8 mouse cellular contexts compared by ENCODE assay signal in the genomic region with DNA sequence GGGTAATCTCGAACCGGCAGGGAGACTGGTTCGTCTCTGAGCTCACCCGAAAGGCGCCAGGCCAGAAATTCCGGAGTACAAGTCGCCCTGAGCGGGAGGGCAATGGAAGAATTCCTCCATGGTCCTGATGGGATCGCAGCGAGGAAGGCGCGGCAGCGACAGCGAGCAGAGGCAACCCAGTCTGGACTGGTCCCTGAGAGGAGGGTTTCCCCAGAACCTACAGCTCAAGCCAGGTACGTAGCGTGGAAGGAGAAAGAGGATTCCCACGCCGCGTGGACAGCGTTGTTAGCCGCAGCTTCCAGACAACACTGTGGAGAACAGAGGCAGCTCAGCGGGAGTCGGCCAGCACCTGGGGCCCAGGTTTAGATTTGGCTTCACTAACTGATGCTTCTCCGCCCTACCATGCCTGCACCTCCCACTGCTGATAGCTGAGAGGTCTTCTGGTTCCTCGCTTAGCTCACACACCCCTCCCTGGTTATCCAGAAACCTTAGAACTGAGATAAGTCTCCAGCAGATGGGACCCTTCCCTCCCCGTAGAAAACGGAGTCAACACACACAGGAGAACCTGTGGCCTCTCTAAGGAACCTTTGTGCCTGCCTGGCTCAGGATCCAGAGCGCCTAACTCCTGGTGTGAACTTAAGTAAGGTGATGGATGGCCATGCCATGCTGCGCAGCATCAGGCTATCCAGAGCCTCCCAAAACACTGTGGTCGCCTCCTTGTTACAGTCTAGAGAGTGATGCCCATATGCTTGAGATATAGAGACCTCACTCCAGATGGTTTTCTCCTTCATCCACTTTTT. TPM values are rescaled to one million over a fixed set of nuclear protein-coding genes. Genes with fewer than 3 reads are reported as not detected.
A peak's percentile ranks its signal among the peaks of the same experiment; 100 is the strongest.
DNase-seq lines count a peak whose midpoint lies in the region; ATAC-seq and TF ChIP-seq lines count a peak whose summit lies in the region.
"Had no signal": no experiment of that assay in that cellular context is flagged by ENCODE, and none has a peak within 500 bp of the region (broad histone marks: within the 10 kb centered on the region; RNA-seq: fewer than 3 reads in every experiment).

No protein-coding gene starts in this region.

- H3K36me3 ChIP-seq in embryonic facial prominence, embryonic 13.5 days: no peaks in the 10 kb centered on the region
- H3K36me3 ChIP-seq in hindbrain, postnatal 0 days (ENCODE audit: insufficient read depth, low read length): no peaks in the 10 kb centered on the region
- H3K36me3 ChIP-seq in liver, embryonic 11.5 days (ENCODE audit: control insufficient read depth, insufficient read depth, low read length): no peaks in the 10 kb centered on the region

- H3K9ac ChIP-seq in embryonic facial prominence, embryonic 13.5 days: peak overlapping the region; percentile 68
- H3K9ac ChIP-seq in hindbrain, postnatal 0 days (replicated peaks; ENCODE audit: low read length): peak overlapping the region; percentile 71
- H3K9ac ChIP-seq in liver, embryonic 11.5 days (ENCODE audit: low read depth, low read length): no peak overlapping the region

- peak overlapping the region; percentile 64 for H3K4me3 ChIP-seq in embryonic facial prominence, embryonic 13.5 days
- peak overlapping the region; percentile 73 for H3K4me3 ChIP-seq in hindbrain, postnatal 0 days (ENCODE audit: low read length)
- H3K4me3 ChIP-seq in liver, embryonic 11.5 days (ENCODE audit: low read depth, low read length): peak overlapping the region; percentile 51

- 0 out of 2 replicates have a peak, but pooled peaks cover 13% of the 10 kb centered on the region for H3K4me1 ChIP-seq in embryonic facial prominence, embryonic 13.5 days
- H3K4me1 ChIP-seq in hindbrain, postnatal 0 days (ENCODE audit: insufficient read depth, low read length): no peaks in the 10 kb centered on the region
- no peaks in the 10 kb centered on the region for H3K4me1 ChIP-seq in liver, embryonic 11.5 days (replicated peaks; ENCODE audit: control insufficient read depth, insufficient read depth, low read length)

- no peak for TF ChIP-seq CTCF in hindbrain, postnatal 0 days (IDR thresholded peaks at IDR 0.05; ENCODE audit: low read depth)

- H3K27me3 ChIP-seq in embryonic facial prominence, embryonic 13.5 days: peaks cover 32% of the 10 kb centered on the region
- no peaks in the 10 kb centered on the region for H3K27me3 ChIP-seq in hindbrain, postnatal 0 days (ENCODE audit: insufficient read depth, low read length)
- peaks cover 19% of the 10 kb centered on the region for H3K27me3 ChIP-seq in liver, embryonic 11.5 days (replicated peaks; ENCODE audit: control insufficient read depth, insufficient read depth, low read length)

- 2% methylated on average over 30 of the region's 30 CpGs for WGBS in embryonic facial prominence, embryonic 13.5 days
- 1% methylated on average over 30 of the region's 30 CpGs for WGBS in hindbrain, postnatal 0 days
- WGBS in liver, embryonic 11.5 days: 4% methylated on average over 30 of the region's 30 CpGs

- H3K27ac ChIP-seq in embryonic facial prominence, embryonic 13.5 days: no peak overlapping the region
- peak overlapping the region; percentile 82 for H3K27ac ChIP-seq in hindbrain, postnatal 0 days
- H3K27ac ChIP-seq in liver, embryonic 11.5 days (ENCODE audit: low read depth, low read length): no peak overlapping the region

- peak; percentile 20 for DNase-seq in urinary bladder, adult 2 months (ENCODE audit: low spot score)
- DNase-seq in urinary bladder, postnatal 36 days (ENCODE audit: low spot score in 2 of 2): no peak
- DNase-seq in hindbrain, postnatal 0 days (ENCODE audit: low spot score): peak; percentile 59
- DNase-seq in liver, embryonic 11.5 days (ENCODE audit: low spot score): peak; percentile 34
- peak; percentile 44 for DNase-seq in right cerebral cortex, postnatal 25 days
- no peak for DNase-seq in thymus, postnatal 25 days

- H3K4me2 ChIP-seq in embryonic facial prominence, embryonic 13.5 days: peak overlapping the region; percentile 99
- H3K4me2 ChIP-seq in hindbrain, postnatal 0 days (ENCODE audit: low read depth, low read length): peak overlapping the region; percentile 94
- peak overlapping the region; percentile 79 for H3K4me2 ChIP-seq in liver, embryonic 11.5 days

- ATAC-seq in embryonic facial prominence, embryonic 13.5 days (ENCODE audit: insufficient number of reproducible peaks, insufficient read depth, low FRiP score, low TSS enrichment, low read depth): peak; percentile 32; the same call in 1 of the 2 replicates
- peak; percentile 66 for ATAC-seq in hindbrain, postnatal 0 days
- ATAC-seq in liver, embryonic 11.5 days (replicated peaks; ENCODE audit: low FRiP score): peak; percentile 26; the same call in 1 of the 2 replicates

- no peaks in the 10 kb centered on the region for H3K9me3 ChIP-seq in embryonic facial prominence, embryonic 13.5 days
- no peaks in the 10 kb centered on the region for H3K9me3 ChIP-seq in hindbrain, postnatal 0 days (ENCODE audit: low read length)
- H3K9me3 ChIP-seq in liver, embryonic 11.5 days (ENCODE audit: control insufficient read depth, low read length): no peaks in the 10 kb centered on the region

RNA-seq across cellular contexts. Expression of a gene that starts 0.6 kb away (rescaled TPM):
- polyA plus RNA-seq in urinary bladder, adult 2 months (2012; rRNA removed): 0.09 and 0.26 TPM in 2 replicates
- 2.1 and 2.7 TPM in 2 replicates for polyA plus RNA-seq in embryonic facial prominence, embryonic 13.5 days (2015; fragmentation: Nextera tagmentation; extraction: Ambion mirVana)
- total RNA-seq in hindbrain, postnatal 0 days (2014; rRNA removed): 26.5 and 26.6 TPM in 2 replicates
- polyA plus RNA-seq in hindbrain, postnatal 0 days (2015; fragmentation: Nextera tagmentation; extraction: Ambion mirVana): 16.5 and 16.7 TPM in 2 replicates
- 0.27 TPM in 2 replicates for polyA plus RNA-seq in liver, embryonic 11.5 days (2014; fragmentation: Nextera tagmentation; extraction: Ambion mirVana)
- total RNA-seq: liver, adult 2 months had no signal
- polyA plus RNA-seq: liver, adult 2 months had no signal

RNA-seq across cellular contexts. Expression of a gene that starts 1.5 kb away (rescaled TPM):
- not detected in 2 replicates for polyA plus RNA-seq in urinary bladder, adult 2 months (2012; rRNA removed)
- polyA plus RNA-seq in embryonic facial prominence, embryonic 13.5 days (2015; fragmentation: Nextera tagmentation; extraction: Ambion mirVana): 1.5 and 1.6 TPM in 2 replicates
- 11.8 and 13.5 TPM in 2 replicates for total RNA-seq in hindbrain, postnatal 0 days (2014; rRNA removed)
- polyA plus RNA-seq in hindbrain, postnatal 0 days (2015; fragmentation: Nextera tagmentation; extraction: Ambion mirVana): 9.7 and 12.3 TPM in 2 replicates
- polyA plus RNA-seq in liver, embryonic 11.5 days (2014; fragmentation: Nextera tagmentation; extraction: Ambion mirVana): 0.19 TPM in 1 of 2 replicates, not detected in the other
- total RNA-seq: liver, adult 2 months had no signal
- polyA plus RNA-seq: liver, adult 2 months had no signal

Comparison
In these comparisons a context has a peak if more than half of its experiments do, and no peak if none do; other contexts are left out.
1. DNase-seq: peak in urinary bladder, adult 2 months (single experiment), hindbrain, postnatal 0 days (single experiment), liver, embryonic 11.5 days (single experiment) and right cerebral cortex, postnatal 25 days (single experiment); none in urinary bladder, postnatal 36 days (0 of 2) and thymus, postnatal 25 days (single experiment).
2. Peak in every context shown above with its lines, with median percentiles within 50 percentile points of each other: ATAC-seq, H3K4me2 ChIP-seq and H3K4me3 ChIP-seq.